Mouse (Mus musculus): ENCODE measurements at regions not wholly inside any gene's neighbourhood (a gene's known extent, or its start where the extent isn't known, plus 50 kb on each side); places are given as distances from the start of the nearest gene placed in this dataset.
A peak's percentile ranks its signal among the peaks of the same experiment; 100 is the strongest.
"Not testable (repeated sequence)": the region's sequence is repeated elsewhere in the genome, so short reads cannot be mapped to it uniquely, and the experiment has no call there.

DNA sequence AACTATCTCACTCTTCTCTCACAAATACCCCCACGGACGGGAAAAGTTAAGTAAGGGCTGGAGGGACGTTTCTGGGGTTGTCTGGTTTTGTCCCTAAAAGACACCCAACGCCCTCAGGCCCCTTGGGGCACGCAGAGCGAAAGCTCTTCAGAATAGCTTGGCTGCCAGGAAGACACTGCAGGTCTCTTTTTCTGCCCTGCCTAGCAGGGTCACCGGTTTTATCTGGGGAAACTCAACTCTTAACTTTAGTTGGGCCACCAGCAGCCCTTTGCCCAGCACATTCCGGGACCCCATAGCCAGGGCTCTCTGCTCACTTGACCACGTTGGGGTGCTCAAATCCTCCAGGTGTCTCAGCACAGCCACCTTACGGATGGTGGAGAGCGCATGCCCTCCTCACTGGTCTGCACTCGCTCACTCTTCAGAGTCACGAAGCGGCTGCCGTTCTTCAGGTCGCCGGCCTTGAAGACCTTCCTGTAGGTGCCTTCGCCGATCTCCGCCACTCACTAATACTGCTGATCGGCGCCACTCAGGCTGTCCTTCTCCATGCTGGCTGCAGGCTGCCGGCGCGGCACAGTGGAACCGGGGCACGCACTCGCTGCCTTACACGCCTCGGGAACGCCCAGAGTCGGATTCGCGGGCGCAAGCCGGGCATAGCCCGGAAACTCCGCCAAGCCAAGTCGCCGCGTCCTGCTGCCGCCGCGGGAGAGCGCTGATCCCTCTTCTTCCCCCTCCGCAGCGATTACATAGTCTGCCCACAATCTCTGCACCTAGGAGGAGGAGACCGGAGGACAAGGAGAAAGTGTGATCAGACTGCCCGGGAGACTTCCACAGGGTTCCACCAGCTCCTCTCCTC is 83.0 kb downstream of the Ulbp1 start:
- TF ChIP-seq NANOG (IDR thresholded peaks at IDR 0.05; ENCODE audit: borderline replicate concordance, low read length) (no peak), POU5F1 (IDR thresholded peaks at IDR 0.05; ENCODE audit: borderline replicate concordance, low read length) (no peak), CTCF (conservative IDR thresholded peaks at IDR 0.05; ENCODE audit: low read length) (no peak)
- H3K4me3 ChIP-seq (replicated peaks; ENCODE audit: low read length) = peak overlapping the region; percentile 76
- peaks cover 20% of the 10 kb centered on the region for H3K4me1 ChIP-seq (replicated peaks; ENCODE audit: low read depth, low read length)
- peaks cover 27% of the 10 kb centered on the region for H3K9me3 ChIP-seq (ENCODE audit: low read length)
- H3K36me3 ChIP-seq (ENCODE audit: insufficient read depth, low read length) = no peaks in the 10 kb centered on the region
- peaks cover 52% of the 10 kb centered on the region for H3K27me3 ChIP-seq (ENCODE audit: insufficient read depth, low read length)

DNA sequence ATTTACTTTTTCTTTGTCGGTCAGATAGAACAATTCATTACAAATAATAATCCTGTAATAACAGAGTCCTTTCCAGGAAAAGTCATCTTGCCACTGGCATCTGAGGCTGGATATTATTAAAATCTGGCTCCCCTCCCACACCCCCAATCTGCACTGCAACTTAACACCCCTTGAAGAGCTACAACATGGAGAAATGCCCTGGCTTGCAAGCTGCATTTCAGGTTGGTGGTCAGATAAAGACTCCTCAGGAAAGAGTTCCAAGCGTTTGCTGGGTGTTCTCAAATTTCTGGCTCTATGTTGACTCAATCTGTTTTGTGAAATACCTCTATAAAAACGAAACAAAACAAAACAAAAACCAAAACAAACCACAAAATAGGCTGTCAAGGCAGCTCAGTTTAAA is 114.6 kb downstream of the Ulbp1 start:
- not testable (repeated sequence) for H3K4me1 ChIP-seq (replicated peaks; ENCODE audit: low read depth, low read length); H3K4me3 ChIP-seq (replicated peaks; ENCODE audit: low read length); H3K27me3 ChIP-seq (ENCODE audit: insufficient read depth, low read length); H3K36me3 ChIP-seq (ENCODE audit: insufficient read depth, low read length)
- H3K9me3 ChIP-seq (ENCODE audit: low read length) = peaks cover 75% of the 10 kb centered on the region

DNA sequence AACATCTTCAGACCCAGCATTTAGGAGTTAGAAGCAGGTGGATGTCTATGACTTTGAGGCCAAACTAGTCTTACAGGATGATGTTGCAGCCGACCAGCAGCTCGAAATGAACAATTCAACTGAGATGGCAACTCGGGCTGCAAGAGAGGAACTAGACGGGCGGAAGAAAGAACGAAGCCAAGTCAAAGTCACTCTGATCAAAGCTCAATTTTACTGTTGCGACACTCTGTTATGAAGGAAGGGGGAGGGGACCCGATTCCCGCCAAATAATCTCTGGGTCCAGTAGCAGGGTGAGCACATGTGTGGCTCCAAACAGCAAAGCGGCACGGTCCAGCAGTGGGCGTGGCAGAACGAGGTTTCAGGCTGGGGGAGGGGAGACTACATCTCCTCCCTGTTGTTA is 129.1 kb downstream of the Ulbp1 start:
- H3K4me1 ChIP-seq (replicated peaks; ENCODE audit: low read depth, low read length); H3K4me3 ChIP-seq (replicated peaks; ENCODE audit: low read length); H3K27me3 ChIP-seq (ENCODE audit: insufficient read depth, low read length); H3K36me3 ChIP-seq (ENCODE audit: insufficient read depth, low read length): not testable (repeated sequence)
- peaks cover 64% of the 10 kb centered on the region for H3K9me3 ChIP-seq (ENCODE audit: low read length)

GRCm38 (mm10) chr10:7343736-7344135 is 129.7 kb downstream of the Ulbp1 start:
- not testable (repeated sequence) for H3K4me1 ChIP-seq (replicated peaks; ENCODE audit: low read depth, low read length)
- H3K9me3 ChIP-seq (ENCODE audit: low read length) = peaks cover 58% of the 10 kb centered on the region

DNA sequence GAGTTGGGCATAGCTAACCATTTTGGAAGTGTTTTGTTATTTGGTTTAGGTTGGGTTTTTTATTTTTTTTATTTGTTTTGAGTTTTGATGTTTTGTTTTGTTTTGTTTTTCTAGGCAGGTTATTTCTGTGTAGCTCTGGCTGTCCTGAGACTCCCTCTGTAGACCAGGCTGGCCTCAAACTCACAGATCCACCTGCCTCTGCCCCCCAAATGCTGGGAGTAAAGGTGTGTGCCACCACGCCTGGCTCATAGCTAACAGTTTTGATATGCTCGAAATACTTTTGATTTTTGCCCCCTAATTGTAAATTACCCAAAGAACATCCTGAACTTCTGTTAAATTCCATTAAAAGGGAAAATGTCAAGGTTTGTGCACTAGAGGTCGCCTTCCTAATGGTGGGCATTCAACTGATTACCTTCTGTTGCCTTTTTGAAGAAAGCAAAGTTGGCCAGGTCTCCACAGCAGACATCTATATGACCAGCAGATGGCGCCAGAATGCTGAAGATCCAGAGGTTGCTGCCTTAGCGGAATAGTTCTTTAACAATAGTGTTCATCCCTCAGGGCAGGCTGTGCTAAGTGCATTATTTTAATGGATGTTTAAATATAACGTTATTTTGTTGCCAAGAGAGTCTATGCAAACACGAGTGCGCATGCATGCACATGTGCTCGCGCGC is 121.2 kb upstream of the Cnksr3 start:
- Histone ChIP-seq H3K4me1 (replicated peaks; ENCODE audit: low read depth, low read length) (no peaks in the 10 kb centered on the region), H3K4me3 (replicated peaks; ENCODE audit: low read length) (no peak overlapping the region), H3K9me3 (ENCODE audit: low read length) (peaks cover 10% of the 10 kb centered on the region), H3K36me3 (ENCODE audit: insufficient read depth, low read length) (no peaks in the 10 kb centered on the region), H3K27me3 (ENCODE audit: insufficient read depth, low read length) (no peaks in the 10 kb centered on the region)
- TF ChIP-seq POU5F1 (IDR thresholded peaks at IDR 0.05; ENCODE audit: borderline replicate concordance, low read length) (no peak), CTCF (conservative IDR thresholded peaks at IDR 0.05; ENCODE audit: low read length) (peak; percentile 81), NANOG (IDR thresholded peaks at IDR 0.05; ENCODE audit: borderline replicate concordance, low read length) (no peak)

More at GRCm38 (mm10) chr10:7343736-7344135, 129.7 kb downstream of the Ulbp1 start:
- H3K4me3 ChIP-seq (replicated peaks; ENCODE audit: low read length); H3K36me3 ChIP-seq (ENCODE audit: insufficient read depth, low read length); H3K27me3 ChIP-seq (ENCODE audit: insufficient read depth, low read length): not testable (repeated sequence)

DNA sequence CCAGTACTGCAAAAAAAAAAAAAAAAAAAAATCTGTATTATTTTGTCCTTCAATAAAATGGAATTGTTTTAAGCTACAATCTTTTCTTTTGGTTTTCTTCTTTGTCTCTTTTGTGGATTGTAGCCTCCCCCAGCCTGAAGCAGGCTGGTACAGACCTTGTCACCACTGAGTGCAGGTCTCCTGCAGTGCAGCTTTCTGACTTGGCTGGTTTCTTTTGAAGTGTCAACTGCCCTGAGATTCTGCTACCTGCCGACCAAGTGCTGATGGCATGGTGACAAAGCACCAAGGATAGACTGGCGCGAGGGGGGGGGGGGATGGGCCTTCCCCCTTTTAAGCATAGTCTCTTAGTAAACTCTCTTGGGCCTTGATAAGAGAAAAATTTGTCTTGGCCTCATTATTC is 116.2 kb upstream of the Cnksr3 start:
- no peaks in the 10 kb centered on the region for H3K9me3 ChIP-seq (ENCODE audit: low read length)
- H3K4me3 ChIP-seq (replicated peaks; ENCODE audit: low read length) = no peak overlapping the region
- H3K36me3 ChIP-seq (ENCODE audit: insufficient read depth, low read length) = no peaks in the 10 kb centered on the region
- H3K27me3 ChIP-seq (ENCODE audit: insufficient read depth, low read length) = no peaks in the 10 kb centered on the region
- peaks cover 5% of the 10 kb centered on the region for H3K4me1 ChIP-seq (replicated peaks; ENCODE audit: low read depth, low read length)
- TF ChIP-seq NANOG (IDR thresholded peaks at IDR 0.05; ENCODE audit: borderline replicate concordance, low read length) (no peak), POU5F1 (IDR thresholded peaks at IDR 0.05; ENCODE audit: borderline replicate concordance, low read length) (no peak), CTCF (conservative IDR thresholded peaks at IDR 0.05; ENCODE audit: low read length) (no peak)

DNA sequence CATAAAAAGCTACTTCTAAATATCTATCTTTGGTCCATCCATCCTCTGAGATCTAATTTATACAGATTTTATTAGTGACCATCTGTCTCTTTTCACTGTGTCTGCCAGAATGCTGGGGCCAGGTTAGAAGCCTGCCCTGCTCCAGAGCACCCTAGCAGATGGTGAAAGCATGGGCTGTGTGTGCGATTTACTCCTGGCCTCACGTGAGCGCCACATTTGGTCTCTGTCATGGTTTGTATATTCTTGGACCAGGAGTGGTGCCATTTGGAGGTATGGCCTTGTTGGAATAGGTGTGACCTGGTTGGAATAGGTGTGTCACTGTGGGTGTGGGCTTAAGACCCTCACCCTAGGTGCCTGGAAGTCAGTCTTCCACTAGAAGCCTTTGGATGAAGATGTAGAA is 115.0 kb upstream of the Cnksr3 start:
- peaks cover 10% of the 10 kb centered on the region for H3K4me1 ChIP-seq (replicated peaks; ENCODE audit: low read depth, low read length)
- not testable (repeated sequence) for H3K4me3 ChIP-seq (replicated peaks; ENCODE audit: low read length); H3K9me3 ChIP-seq (ENCODE audit: low read length); H3K27me3 ChIP-seq (ENCODE audit: insufficient read depth, low read length); H3K36me3 ChIP-seq (ENCODE audit: insufficient read depth, low read length)

DNA sequence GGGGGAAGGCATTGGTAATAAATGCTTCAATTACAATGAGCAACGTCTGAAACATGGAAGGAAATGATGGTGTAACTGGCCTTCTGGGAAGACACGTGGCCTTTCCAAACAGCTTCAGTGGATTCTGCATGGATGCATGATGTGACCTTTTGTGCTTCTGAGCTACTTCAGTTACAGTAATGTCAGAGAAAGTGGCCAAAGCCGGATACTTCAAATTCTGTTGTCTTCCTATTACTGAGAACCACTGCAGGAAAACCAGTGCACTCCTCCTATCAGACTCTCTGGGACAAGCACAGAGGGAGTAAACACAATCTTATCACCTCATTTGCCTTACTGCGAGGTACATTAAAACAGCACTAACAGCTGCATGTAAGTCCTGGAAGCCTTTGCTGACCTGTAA is 113.0 kb upstream of the Cnksr3 start:
- no peaks in the 10 kb centered on the region for H3K9me3 ChIP-seq (ENCODE audit: low read length)
- H3K36me3 ChIP-seq (ENCODE audit: insufficient read depth, low read length) = no peaks in the 10 kb centered on the region
- H3K4me1 ChIP-seq (replicated peaks; ENCODE audit: low read depth, low read length) = peaks cover 10% of the 10 kb centered on the region
- no peak overlapping the region for H3K4me3 ChIP-seq (replicated peaks; ENCODE audit: low read length)
- TF ChIP-seq CTCF (conservative IDR thresholded peaks at IDR 0.05; ENCODE audit: low read length) (no peak), NANOG (IDR thresholded peaks at IDR 0.05; ENCODE audit: borderline replicate concordance, low read length) (no peak), POU5F1 (IDR thresholded peaks at IDR 0.05; ENCODE audit: borderline replicate concordance, low read length) (no peak)
- H3K27me3 ChIP-seq (ENCODE audit: insufficient read depth, low read length) = no peaks in the 10 kb centered on the region

DNA sequence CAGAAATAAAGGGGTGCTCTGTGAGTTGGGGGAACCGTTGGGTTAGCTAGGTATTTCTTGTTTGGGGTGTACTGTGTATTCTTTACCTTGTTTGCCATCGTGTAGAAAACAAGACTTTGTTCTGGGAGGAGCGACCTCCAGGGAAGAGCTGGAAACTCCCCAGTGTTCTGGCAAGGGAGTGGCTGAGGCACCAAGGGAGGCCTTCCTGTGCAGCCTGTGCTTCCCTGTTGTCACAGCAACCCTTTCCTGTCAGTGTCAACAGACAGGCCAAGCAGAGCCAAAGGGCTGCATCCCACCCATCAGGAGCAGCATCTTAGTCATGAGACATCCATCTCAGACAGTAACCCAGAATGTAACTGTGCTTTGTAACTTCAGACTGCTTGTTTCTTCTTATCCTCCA is 111.2 kb upstream of the Cnksr3 start:
- no peaks in the 10 kb centered on the region for H3K36me3 ChIP-seq (ENCODE audit: insufficient read depth, low read length)
- TF ChIP-seq CTCF (conservative IDR thresholded peaks at IDR 0.05; ENCODE audit: low read length) = no peak
- TF ChIP-seq POU5F1 (IDR thresholded peaks at IDR 0.05; ENCODE audit: borderline replicate concordance, low read length) = no peak
- no peak for TF ChIP-seq NANOG (IDR thresholded peaks at IDR 0.05; ENCODE audit: borderline replicate concordance, low read length)
- H3K4me1 ChIP-seq (replicated peaks; ENCODE audit: low read depth, low read length) = peaks cover 10% of the 10 kb centered on the region
- H3K4me3 ChIP-seq (replicated peaks; ENCODE audit: low read length) = no peak overlapping the region
- no peaks in the 10 kb centered on the region for H3K27me3 ChIP-seq (ENCODE audit: insufficient read depth, low read length)
- no peaks in the 10 kb centered on the region for H3K9me3 ChIP-seq (ENCODE audit: low read length)

Measured in E14TG2a.4 (cell line).